Mouse (Mus musculus) forebrain, embryonic 14.5 days (tissue): ENCODE measurements around the gene Bcr. TPM values are rescaled to one million over a fixed set of nuclear protein-coding genes. Genes with fewer than 3 reads are reported as not detected.

Experiments
- ATAC-seq: fragments of 200-750 bp; cut with Nextera tagmentation; 2 replicates; pipeline ENCODE4 v1.8.0; 2017; ENCODE audit warnings: mild to moderate bottlenecking, moderate library complexity
- DNase-seq: peaks from one replicate; pipeline ENCODE4 v3.0.0-alpha.2; 2015; ENCODE audit warnings: low spot score
- H3K27ac ChIP-seq: fragments of 300-500 bp; sonication (generic); 2 replicates; pipeline ENCODE4 v1.5.1; 2014; ENCODE audit warnings: low read depth, mild to moderate bottlenecking, control low read depth, low read length, moderate library complexity
- H3K27me3 ChIP-seq: fragments of 300-500 bp; sonication (generic); replicated peaks from 2 replicates; pipeline ENCODE4 v1.6.1; 2014; ENCODE audit warnings: low read length, control low read depth, mixed read lengths; ENCODE audit not compliant: control insufficient read depth, insufficient read depth
- H3K36me3 ChIP-seq: fragments of 300-500 bp; sonication (generic); 2 replicates; pipeline ENCODE4 v1.6.1; 2014; ENCODE audit warnings: low read length, control low read depth; ENCODE audit not compliant: control insufficient read depth, insufficient read depth
- H3K4me1 ChIP-seq: fragments of 300-500 bp; sonication (generic); 2 replicates; pipeline ENCODE4 v1.6.1; 2014; ENCODE audit warnings: antibody characterized with exemption, low read length, control low read depth; ENCODE audit not compliant: control insufficient read depth, insufficient read depth
- H3K4me2 ChIP-seq: fragments of 300-500 bp; sonication (generic); 2 replicates; pipeline ENCODE4 v1.6.1; 2014; ENCODE audit warnings: mild to moderate bottlenecking, control low read depth, low read length
- H3K4me3 ChIP-seq: fragments of 300-500 bp; sonication (generic); 2 replicates; pipeline ENCODE4 v1.5.1; 2014; ENCODE audit warnings: low read depth, low read length, control low read depth
- H3K9ac ChIP-seq: fragments of 300-500 bp; sonication (generic); 2 replicates; pipeline ENCODE4 v1.6.1; 2014; ENCODE audit warnings: mild to moderate bottlenecking, low read length, control low read depth, moderate library complexity
- H3K9me3 ChIP-seq: fragments of 300-500 bp; sonication (generic); replicated peaks from 2 replicates; pipeline ENCODE4 v1.6.1; 2016; ENCODE audit warnings: low read length, control low read depth, mixed read lengths; ENCODE audit not compliant: control insufficient read depth
- WGBS: fragments of 180-500 bp; shearing (Covaris S2); extraction: QIAGEN DNeasy Blood & Tissue Kit; methylation state at CpG from one replicate; pipeline ENCODE4 v1.1.7; 2014; 5-methylcytosine and 5-hydroxymethylcytosine counted together
- polyA plus RNA-seq: library from polyadenylated mRNA; unstranded; fragments of >200 nt; fragmentation: Nextera tagmentation; extraction: Ambion mirVana; gene quantifications from 2 replicates; pipeline ENCODE4 v1.2.1, GENCODE M21; 2014

Bcr gene
- polyA plus RNA-seq, 1 experiment from 2014 or later, result 12.6 TPM

DNA sequence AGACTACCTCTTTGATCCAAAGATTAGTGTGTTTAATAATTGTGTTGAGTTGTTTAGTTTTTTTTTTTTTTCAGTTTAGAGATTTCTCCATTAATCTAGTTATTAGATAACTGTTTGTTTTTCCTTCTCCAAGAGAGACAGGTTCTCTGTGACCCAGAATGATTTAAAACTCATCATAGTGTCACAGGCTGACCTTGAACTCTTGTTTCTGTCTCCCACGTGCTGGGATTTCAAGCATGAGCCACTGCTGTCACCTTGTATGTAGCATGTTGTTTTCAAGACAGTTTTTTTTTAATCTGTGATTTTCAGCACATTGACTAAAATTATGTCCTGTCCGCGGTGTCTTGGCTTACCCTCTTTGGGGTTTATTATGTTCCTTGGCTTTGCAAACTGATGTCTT lies 47.7 kb downstream of the Bcr start:
- Histone ChIP-seq H3K27ac (no peak overlapping the region), H3K9ac (no peak overlapping the region), H3K9me3 (no peaks in the 10 kb centered on the region), H3K4me3 (no peak overlapping the region), H3K27me3 (no peaks in the 10 kb centered on the region), H3K4me1 (peaks cover 20% of the 10 kb centered on the region; the same call in 1 of the 2 replicates), H3K36me3 (no peaks in the 10 kb centered on the region), H3K4me2 (no peak overlapping the region)
- DNase-seq (no peak), ATAC-seq (no peak)
- WGBS, result 80% methylated on average over 3 of the region's 3 CpGs

DNA sequence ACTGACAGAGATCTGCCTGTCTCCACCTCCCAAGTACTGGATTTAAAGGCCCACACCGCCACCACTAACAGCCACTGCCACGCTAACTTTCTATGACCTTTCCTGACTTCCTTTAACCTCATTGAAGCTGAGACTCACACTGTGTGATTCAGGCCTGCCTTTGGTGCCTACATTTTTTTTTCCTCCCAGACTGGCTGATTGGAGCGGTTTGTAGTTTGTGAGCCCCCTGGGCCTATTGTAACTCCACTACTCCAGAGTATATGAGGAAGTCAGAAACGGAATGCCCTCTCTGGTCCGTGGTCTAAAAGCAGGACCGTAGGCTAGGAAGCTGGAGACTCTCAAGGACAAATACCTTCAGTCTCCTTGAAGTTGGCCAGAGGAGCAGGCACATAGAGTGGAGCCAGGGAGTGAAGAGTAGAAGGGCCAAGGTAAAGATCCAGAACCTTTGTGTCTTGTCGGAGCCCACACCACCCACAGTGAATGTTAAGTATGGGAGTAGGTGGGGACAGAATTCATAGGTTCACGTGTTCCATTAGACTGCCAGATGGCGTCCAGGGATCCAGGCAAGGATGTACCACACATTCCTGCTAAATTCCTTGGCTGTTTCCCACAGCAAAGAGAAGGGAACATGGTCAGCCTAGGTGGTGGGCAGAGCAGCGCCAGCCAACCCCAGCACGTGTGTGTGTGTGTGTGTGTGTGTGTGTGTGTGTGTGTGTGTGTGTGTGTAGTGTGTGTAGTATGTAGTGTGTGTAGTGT lies 51.2 kb downstream of the Bcr start:
- no peak overlapping the region for H3K4me2 ChIP-seq
- ATAC-seq (no peak), DNase-seq (no peak)
- no peaks in the 10 kb centered on the region for H3K9me3 ChIP-seq
- H3K36me3 ChIP-seq, result no peaks in the 10 kb centered on the region
- H3K9ac ChIP-seq, result no peak overlapping the region
- no peak overlapping the region for H3K4me3 ChIP-seq
- 87% methylated on average over 11 of the region's 11 CpGs for WGBS
- H3K4me1 ChIP-seq, result peaks cover 10% of the 10 kb centered on the region; the same call in 1 of the 2 replicates
- no peak overlapping the region for H3K27ac ChIP-seq
- no peaks in the 10 kb centered on the region for H3K27me3 ChIP-seq

DNA sequence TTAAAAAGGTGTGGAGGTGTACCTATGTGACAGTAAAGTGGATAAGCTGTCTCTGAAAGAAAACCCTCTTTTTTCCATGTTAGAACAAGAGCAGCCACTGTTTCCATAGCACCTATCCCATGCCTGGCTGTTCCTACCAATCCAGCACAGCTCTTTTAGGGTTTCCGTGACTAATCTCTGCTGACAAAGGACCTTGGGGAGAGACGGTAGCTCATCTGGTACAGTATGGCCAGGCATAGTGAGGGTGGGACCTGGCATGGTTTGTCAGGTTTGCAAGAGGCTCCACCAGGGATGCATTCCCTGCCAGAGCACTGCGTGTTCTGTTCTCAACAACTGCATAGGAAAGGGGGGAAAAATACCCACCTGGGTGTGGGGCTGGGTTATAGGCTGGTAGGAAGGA lies 52.0 kb downstream of the Bcr start:
- H3K27me3 ChIP-seq, result no peaks in the 10 kb centered on the region
- H3K4me1 ChIP-seq, result peaks cover 7% of the 10 kb centered on the region; the same call in 1 of the 2 replicates
- H3K4me2 ChIP-seq, result no peak overlapping the region
- H3K9ac ChIP-seq, result no peak overlapping the region
- no peak for DNase-seq
- H3K9me3 ChIP-seq, result no peaks in the 10 kb centered on the region
- no peak for ATAC-seq
- no peak overlapping the region for H3K27ac ChIP-seq
- H3K36me3 ChIP-seq, result no peaks in the 10 kb centered on the region
- WGBS, result 84% methylated on average over 3 of the region's 3 CpGs
- no peak overlapping the region for H3K4me3 ChIP-seq

DNA sequence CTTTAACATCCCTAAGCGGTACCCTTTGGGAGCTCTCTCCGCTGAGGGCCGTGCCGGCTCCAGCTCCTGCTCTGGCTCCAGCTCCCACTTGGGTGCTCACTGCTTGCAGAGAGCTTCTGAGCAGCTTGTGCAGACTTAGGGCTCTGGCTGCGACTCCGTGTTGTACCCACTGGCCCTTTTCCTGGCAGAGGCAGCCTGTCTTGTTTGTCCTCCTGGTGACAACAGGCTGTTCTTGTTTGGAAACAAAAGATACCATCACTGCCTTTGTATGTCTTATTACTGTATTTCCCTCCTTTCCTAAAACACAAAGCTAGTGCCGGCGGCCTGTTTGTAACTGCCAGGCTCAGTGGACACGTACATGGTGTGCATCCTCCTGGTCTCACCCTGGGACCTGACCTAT lies 53.2 kb downstream of the Bcr start:
- Histone ChIP-seq H3K27me3 (no peaks in the 10 kb centered on the region), H3K9ac (no peak overlapping the region), H3K36me3 (no peaks in the 10 kb centered on the region), H3K4me3 (no peak overlapping the region), H3K4me2 (no peak overlapping the region), H3K9me3 (no peaks in the 10 kb centered on the region), H3K4me1 (peaks cover 7% of the 10 kb centered on the region; the same call in 1 of the 2 replicates), H3K27ac (no peak overlapping the region)
- no peak for ATAC-seq
- DNase-seq, result no peak
- WGBS, result 80% methylated on average over 9 of the region's 9 CpGs

DNA sequence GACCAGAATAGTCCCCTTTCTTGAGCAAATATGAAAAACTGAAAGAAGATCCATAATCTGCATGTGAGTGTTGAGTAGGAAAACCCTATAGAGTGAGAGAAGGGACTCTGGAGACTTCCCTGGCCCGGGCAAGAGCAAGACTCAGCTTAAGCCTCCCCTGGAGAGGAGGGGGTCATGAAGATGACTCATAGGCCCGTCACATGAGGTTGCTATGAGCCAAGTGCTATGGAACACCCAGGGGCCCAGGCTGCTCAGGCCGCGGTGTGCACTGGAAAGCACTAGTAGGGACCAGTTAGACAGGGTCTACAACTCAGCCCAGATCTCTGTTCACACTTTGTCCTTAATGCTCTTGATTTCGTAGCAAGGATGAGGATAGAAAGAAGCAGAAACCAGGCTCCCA lies 54.8 kb downstream of the Bcr start:
- Histone ChIP-seq H3K9me3 (no peaks in the 10 kb centered on the region), H3K9ac (no peak overlapping the region), H3K27me3 (no peaks in the 10 kb centered on the region), H3K4me1 (peaks cover 7% of the 10 kb centered on the region; the same call in 1 of the 2 replicates), H3K27ac (no peak overlapping the region), H3K36me3 (no peaks in the 10 kb centered on the region), H3K4me3 (no peak overlapping the region), H3K4me2 (no peak overlapping the region)
- ATAC-seq, result no peak
- DNase-seq, result no peak
- 92% methylated on average over 5 of the region's 5 CpGs for WGBS

DNA sequence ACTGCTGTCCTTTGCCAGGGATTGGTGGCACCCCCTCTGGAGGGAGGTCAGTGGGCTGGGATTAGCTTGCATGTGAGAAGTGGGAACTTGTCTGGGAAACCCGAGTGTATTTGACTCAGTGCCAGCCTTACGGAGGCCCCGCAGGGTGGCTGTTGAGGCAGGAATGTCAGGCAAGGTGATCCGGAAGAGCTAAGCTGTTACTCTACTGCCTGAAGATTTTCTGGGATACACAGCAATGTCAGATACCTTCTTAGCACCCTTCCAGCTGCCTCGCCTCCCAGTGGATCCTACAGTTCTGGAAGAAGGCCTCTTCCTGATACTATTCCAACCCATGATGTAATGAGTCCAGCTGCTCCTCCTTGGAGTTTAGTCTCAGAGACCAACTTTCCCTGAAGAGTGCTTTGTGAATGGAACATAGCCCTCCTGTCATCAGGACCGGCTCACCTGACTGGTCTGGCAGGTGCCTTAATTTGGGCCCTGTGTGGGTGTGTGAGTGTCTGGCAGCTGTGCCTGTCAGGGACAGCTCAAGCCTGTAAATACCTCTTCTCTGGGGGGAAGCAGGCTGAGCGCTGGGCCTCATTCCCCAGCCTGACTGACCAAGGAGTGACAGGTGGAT lies 56.6 kb downstream of the Bcr start:
- H3K27ac ChIP-seq, result no peak overlapping the region
- no peak overlapping the region for H3K9ac ChIP-seq
- H3K9me3 ChIP-seq, result no peaks in the 10 kb centered on the region
- DNase-seq (no peak), ATAC-seq (no peak)
- no peaks in the 10 kb centered on the region for H3K36me3 ChIP-seq
- H3K4me1 ChIP-seq, result peaks cover 14% of the 10 kb centered on the region; the same call in 1 of the 2 replicates
- WGBS, result 75% methylated on average over 7 of the region's 7 CpGs
- H3K27me3 ChIP-seq, result no peaks in the 10 kb centered on the region
- no peak overlapping the region for H3K4me2 ChIP-seq
- H3K4me3 ChIP-seq, result no peak overlapping the region

DNA sequence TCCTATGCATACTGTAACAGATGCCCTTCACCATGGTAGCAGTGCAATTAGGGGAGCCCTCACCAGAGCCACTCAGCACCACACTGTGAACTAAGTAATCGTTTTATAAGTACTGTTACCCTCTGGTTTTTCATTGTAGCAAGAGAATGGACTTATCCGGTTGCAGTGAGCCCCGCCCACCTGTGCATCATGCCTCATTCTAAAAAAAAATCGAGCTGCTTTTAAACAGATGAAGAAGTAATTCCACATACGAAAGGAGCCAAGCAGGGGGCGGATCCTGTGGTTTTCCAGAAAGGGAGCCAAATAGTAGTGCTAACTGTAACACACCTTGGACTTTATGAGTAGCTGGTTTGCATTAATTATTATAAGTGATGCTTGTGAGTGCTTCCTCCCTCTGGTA lies 58.1 kb downstream of the Bcr start:
- WGBS, result 75% methylated on average over 6 of the region's 6 CpGs
- Histone ChIP-seq H3K9ac (no peak overlapping the region), H3K27ac (no peak overlapping the region), H3K9me3 (no peaks in the 10 kb centered on the region), H3K4me3 (no peak overlapping the region), H3K4me1 (peaks cover 14% of the 10 kb centered on the region; the same call in 1 of the 2 replicates), H3K36me3 (no peaks in the 10 kb centered on the region), H3K27me3 (no peaks in the 10 kb centered on the region), H3K4me2 (no peak overlapping the region)
- DNase-seq, result no peak
- ATAC-seq, result no peak

DNA sequence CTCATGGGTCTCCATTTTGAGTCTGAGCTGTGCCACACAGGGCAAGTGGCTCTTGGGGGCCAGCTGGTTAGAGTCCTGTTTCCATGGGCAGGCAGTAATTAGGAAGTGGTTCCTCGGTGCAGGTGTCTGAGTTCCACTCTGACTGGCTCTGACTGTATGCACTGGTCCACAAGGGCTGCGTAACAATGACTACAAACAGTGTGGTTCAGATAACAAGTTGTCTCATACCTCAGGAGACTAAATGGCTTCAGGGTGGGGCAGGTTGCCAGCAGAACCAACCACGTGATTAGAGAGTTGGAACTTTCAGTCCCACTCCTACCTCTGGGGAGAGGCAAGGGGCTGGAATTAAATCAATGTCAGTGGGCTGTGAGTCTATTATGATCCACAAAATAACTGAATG lies 59.0 kb downstream of the Bcr start:
- no peak overlapping the region for H3K9ac ChIP-seq
- H3K4me3 ChIP-seq, result no peak overlapping the region
- peaks cover 14% of the 10 kb centered on the region; the same call in 1 of the 2 replicates for H3K4me1 ChIP-seq
- H3K27me3 ChIP-seq, result no peaks in the 10 kb centered on the region
- no peak overlapping the region for H3K27ac ChIP-seq
- WGBS, result 73% methylated on average over 3 of the region's 3 CpGs
- DNase-seq, result no peak
- no peak overlapping the region for H3K4me2 ChIP-seq
- H3K36me3 ChIP-seq, result no peaks in the 10 kb centered on the region
- no peaks in the 10 kb centered on the region for H3K9me3 ChIP-seq
- ATAC-seq, result no peak; the same call in 1 of the 2 replicates

DNA sequence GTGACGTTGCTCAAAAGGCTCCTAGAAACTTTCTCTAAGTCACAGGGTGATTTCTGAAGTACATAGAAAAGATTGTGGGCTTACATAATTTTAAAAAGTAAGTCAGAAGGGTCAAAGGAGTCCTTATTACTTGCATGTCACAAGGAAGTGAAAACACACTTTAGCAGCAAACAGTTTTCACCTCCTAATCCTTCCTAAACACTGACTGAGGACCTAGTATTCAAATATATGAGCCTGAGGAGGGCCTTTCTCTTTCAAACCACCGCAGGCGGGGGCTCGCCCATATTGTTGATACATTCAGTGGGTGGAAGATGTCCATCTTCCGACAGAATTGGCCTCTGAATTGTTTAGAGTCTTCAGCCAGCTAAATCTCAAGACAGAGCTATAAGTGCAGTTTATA lies 59.8 kb downstream of the Bcr start:
- DNase-seq, result no peak
- H3K27me3 ChIP-seq, result no peaks in the 10 kb centered on the region
- H3K9me3 ChIP-seq, result no peaks in the 10 kb centered on the region
- no peak overlapping the region for H3K4me3 ChIP-seq
- H3K9ac ChIP-seq, result no peak overlapping the region
- peaks cover 3% of the 10 kb centered on the region; the same call in 1 of the 2 replicates for H3K36me3 ChIP-seq
- 82% methylated on average over 5 of the region's 5 CpGs for WGBS
- no peak overlapping the region for H3K4me2 ChIP-seq
- ATAC-seq, result no peak
- no peak overlapping the region for H3K27ac ChIP-seq
- peaks cover 14% of the 10 kb centered on the region; the same call in 1 of the 2 replicates for H3K4me1 ChIP-seq
